In the genomic region with DNA sequence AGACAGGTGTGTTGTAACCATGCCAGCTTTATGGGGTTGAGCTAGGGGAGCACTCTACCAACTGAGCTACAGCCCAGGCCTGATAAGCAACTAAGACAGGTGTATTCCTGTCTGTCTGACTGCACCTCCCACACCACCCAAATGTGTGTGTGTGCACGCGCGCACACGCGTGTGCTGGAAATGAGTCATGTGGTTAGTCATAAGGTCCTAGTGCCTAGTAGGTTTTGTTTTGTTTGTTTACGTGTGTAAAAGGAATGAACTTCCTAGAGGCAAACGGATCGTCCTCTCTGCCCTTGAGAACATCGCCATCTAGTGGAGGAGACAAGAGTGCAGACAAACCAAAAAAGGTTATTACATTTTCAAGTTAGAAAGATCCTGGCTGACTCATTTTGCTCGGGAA, we compare ENCODE assay signal across 9 mouse cellular contexts. TPM values are rescaled to one million over a fixed set of nuclear protein-coding genes. Genes with fewer than 3 reads are reported as not detected.
DNase-seq lines count a peak whose midpoint lies in the region; ATAC-seq and TF ChIP-seq lines count a peak whose summit lies in the region.
"Had no signal": no experiment of that assay in that cellular context is flagged by ENCODE, and none has a peak within 500 bp of the region (broad histone marks: within the 10 kb centered on the region; RNA-seq: fewer than 3 reads in every experiment).

No protein-coding gene starts in this region.

- no peak overlapping the region for H3K27ac ChIP-seq in left cerebral cortex, adult 2 months
- H3K27ac ChIP-seq in liver, embryonic 15.5 days (replicated peaks), result no peak overlapping the region

- peak in 1 of 2 experiments; percentile 38 for DNase-seq in left cerebral cortex, adult 2 months (ENCODE audit: extremely low spot score in 1 of 2, low spot score in 2 of 2)
- DNase-seq in left cerebral cortex, adult 8-10 months (ENCODE audit: low spot score in 2 of 2), result no peak
- peak; percentile 38 for DNase-seq in T-cell, adult 2 months (ENCODE audit: low spot score)
- DNase-seq in induced T-regulatory cell, adult 2 months (ENCODE audit: low read depth), result peak; percentile 83
- peak; percentile 30 for DNase-seq in neural tube, embryonic 10.5 days (ENCODE audit: extremely low spot score, low spot score)
- DNase-seq in adrenal gland, adult 2 months, result no peak

- H3K4me1 ChIP-seq in liver, embryonic 15.5 days (replicated peaks), result peaks cover 4% of the 10 kb centered on the region

- H3K27me3 ChIP-seq in liver, embryonic 15.5 days, result no peaks in the 10 kb centered on the region; the same call in 1 of the 2 replicates

- 9% methylated on average over 10 of the region's 10 CpGs for WGBS in liver, embryonic 15.5 days (ENCODE audit: insufficient replicate concordance)

- no peaks in the 10 kb centered on the region for H3K9me3 ChIP-seq in liver, embryonic 15.5 days (replicated peaks)

- H3K9ac ChIP-seq in liver, embryonic 15.5 days, result no peak overlapping the region

- peak; percentile 79 for TF ChIP-seq CTCF in left cerebral cortex, adult 2 months (IDR thresholded peaks at IDR 0.05)

- no peaks in the 10 kb centered on the region for H3K36me3 ChIP-seq in liver, embryonic 15.5 days (replicated peaks)

- no peak overlapping the region for H3K4me3 ChIP-seq in left cerebral cortex, adult 2 months
- no peak overlapping the region for H3K4me3 ChIP-seq in liver, embryonic 15.5 days (replicated peaks)
- H3K4me3 ChIP-seq: erythroblast, embryonic 14.5 days had no signal

- H3K4me2 ChIP-seq in liver, embryonic 15.5 days, result peak overlapping the region; percentile 44

- intact Hi-C loops in left cerebral cortex, adult 2 months (cut with DNase I), result loop anchor here (1.0 to 5.0 kb wide), 4 partner anchors 91 to 340 kb away; no protein-coding TSS in a partner anchor

- 0 out of 2 replicates have a peak, but pooled peaks have one; percentile 48 for ATAC-seq in erythroid progenitor cell, adult 5-6 weeks (replicated peaks; ENCODE audit: low FRiP score, poor library complexity, severe bottlenecking)
- no peak for ATAC-seq in liver, embryonic 15.5 days (ENCODE audit: insufficient read depth)

RNA-seq across cellular contexts. Expression of a gene that starts 10.4 kb away (rescaled TPM):
- 10 to 100 TPM; 75.3 to 84.1 TPM for total RNA-seq in left cerebral cortex, adult 2 months (2021)
- total RNA-seq in left cerebral cortex, adult 8-10 months (2022), result 10 to 100 TPM; 65.4 to 73.2 (median 71.2) TPM
- 7.9 and 15.5 TPM in 2 replicates for total RNA-seq in erythroid progenitor cell, adult 5-6 weeks (2015; ENCODE audit: low replicate concordance)
- total RNA-seq in erythroid progenitor cell, adult 5-6 weeks (2017; ENCODE audit: low replicate concordance), result 11.8 and 15.1 TPM in 2 replicates
- polyA plus RNA-seq in liver, embryonic 15.5 days (2015; fragmentation: Nextera tagmentation; extraction: Ambion mirVana), result 11.6 and 13.0 TPM in 2 replicates
- 10 to 100 TPM; 50.5 to 52.8 TPM for total RNA-seq in adrenal gland, adult 2 months (2021)
- 23.7 and 36.8 TPM in 2 replicates for polyA plus RNA-seq in adrenal gland, adult 2 months (2012; rRNA removed)

Comparison
In these comparisons a context has a peak if more than half of its experiments do, and no peak if none do; other contexts are left out.
1. DNase-seq: peak in T-cell, adult 2 months (single experiment), induced T-regulatory cell, adult 2 months (single experiment) and neural tube, embryonic 10.5 days (single experiment); none in left cerebral cortex, adult 8-10 months (0 of 2) and adrenal gland, adult 2 months (single experiment).